Mouse (Mus musculus) liver, embryonic 18 days (tissue): ENCODE results near the gene Cnep1r1. TPM values are rescaled to one million over a fixed set of nuclear protein-coding genes. Genes with fewer than 3 reads are reported as not detected.

ENCODE experiments used
- polyA plus RNA-seq: library from polyadenylated mRNA; depleted of rRNA; stranded (reverse); fragments of >200 nt; gene quantifications from 2 replicates; pipeline ENCODE4 v1.2.3, GENCODE M21; 2012; rRNA removed

The Cnep1r1 gene
- 16.9 and 17.4 TPM in 2 replicates for polyA plus RNA-seq

GRCm38 (mm10) chr8:88118456-88119036 is at the start of gene Cnep1r1:
Gene Cnep1r1 (plus strand): TSS chr8:88118769.

GRCm38 (mm10) chr8:88137748-88138484 is 19.3 kb downstream of the Cnep1r1 start, which contains the start of gene Heatr3:
Gene Heatr3 (plus strand): TSS chr8:88137855.

Other genes with a start within 250 kb of the Cnep1r1 start
- gene Zfp423, start 159.2 kb upstream of the Cnep1r1 start, polyA plus RNA-seq, result 0.43 and 0.44 TPM in 2 replicates
- gene Heatr3, start 19.1 kb downstream of the Cnep1r1 start, polyA plus RNA-seq, result 13.8 and 14.3 TPM in 2 replicates
- gene Tent4b, start 80.4 kb downstream of the Cnep1r1 start, polyA plus RNA-seq, result 9.1 and 10.6 TPM in 2 replicates
- 9.9 and 12.4 TPM in 2 replicates for gene Adcy7, start 153.6 kb downstream of the Cnep1r1 start, polyA plus RNA-seq
- gene Brd7, start 243.4 kb downstream of the Cnep1r1 start, polyA plus RNA-seq, result 19.1 and 22.2 TPM in 2 replicates